Mouse (Mus musculus): ENCODE measurements at regions not wholly inside any gene's neighbourhood (a gene's known extent, or its start where the extent isn't known, plus 50 kb on each side); places are given as distances from the start of the nearest gene placed in this dataset.

DNA sequence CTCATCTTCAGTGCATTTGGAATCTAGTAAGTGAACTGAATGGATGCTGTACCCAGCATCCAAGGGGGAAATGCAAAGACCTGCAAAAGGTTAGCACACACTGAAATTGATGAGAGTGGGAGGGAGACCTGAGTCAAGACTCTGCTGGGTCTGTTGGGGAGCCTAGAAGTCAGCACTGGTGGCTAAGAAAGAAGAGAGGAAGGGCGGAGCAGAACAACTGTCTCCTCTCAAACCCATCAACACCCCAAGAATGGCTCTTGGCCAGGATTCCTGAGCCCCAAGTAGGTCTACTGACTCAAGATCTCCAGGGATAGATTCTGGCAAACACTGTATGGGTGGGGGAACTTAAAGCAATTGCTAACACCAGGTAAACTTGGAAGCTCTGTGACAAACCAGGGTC is 57.7 kb upstream of the Prickle1 start:
- TF ChIP-seq CTCF (IDR thresholded peaks at IDR 0.05; ENCODE audit: borderline replicate concordance, control insufficient read depth, extremely low read depth, insufficient read depth, low read length, poor library complexity) (no peak), POLR2A (IDR thresholded peaks at IDR 0.05; ENCODE audit: control insufficient read depth, extremely low read depth, insufficient read depth, low read length, poor library complexity) (no peak)
